Mouse (Mus musculus) thymus, postnatal 36 days (tissue): ENCODE data around the gene Ttll1.

Source experiments
- DNase-seq, 2 experiments: peaks; one replicate each; pipeline ENCODE4 v3.0.0; 2022; ENCODE audit warnings: mixed read lengths in 2 of 2

Ttll1 gene

DNA sequence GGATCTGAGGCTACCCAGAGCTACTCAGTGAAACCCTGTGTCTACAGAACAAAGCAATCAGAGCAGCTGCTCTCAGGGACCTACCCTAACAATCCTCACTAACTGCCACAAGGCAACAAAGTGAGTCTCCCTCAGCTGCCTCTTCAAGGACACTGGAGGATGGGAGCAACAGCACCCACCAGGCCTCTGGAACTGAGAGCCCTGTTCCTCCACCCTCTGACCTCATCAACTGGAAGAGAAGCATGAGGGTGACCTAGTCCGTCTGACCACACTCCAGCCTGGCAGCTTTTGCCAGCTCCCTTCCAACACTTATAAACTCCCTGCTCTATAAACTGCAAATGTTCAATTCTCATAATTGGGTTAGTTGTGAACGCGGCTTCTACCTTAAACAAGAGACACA, 56.8 kb downstream of the Ttll1 start:
- DNase-seq = no peak

DNA sequence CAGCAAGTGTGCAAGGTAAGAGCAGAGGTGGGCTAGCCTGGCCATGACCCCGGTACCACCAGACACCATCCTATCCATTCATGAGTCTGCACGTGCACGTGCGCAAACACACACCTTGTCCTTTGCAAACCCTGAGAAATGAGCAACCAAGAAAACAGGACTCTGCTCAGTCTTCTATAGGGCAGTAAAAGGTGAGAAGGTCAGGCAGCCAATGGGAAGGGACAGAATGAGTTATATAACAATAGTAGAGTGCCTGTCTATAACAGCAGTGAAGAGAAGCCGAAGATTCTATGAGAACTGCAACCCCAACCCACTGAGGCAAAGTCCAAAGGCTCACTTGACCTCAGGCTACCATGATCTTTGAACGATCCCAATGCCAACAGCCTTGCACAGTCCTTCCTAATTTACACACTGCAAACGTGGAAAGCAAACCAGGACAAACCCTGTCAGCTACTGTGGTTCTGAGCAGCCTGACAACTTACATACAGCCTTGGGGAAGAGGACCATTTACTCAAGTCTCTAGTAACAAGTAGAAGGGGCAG, 58.4 kb downstream of the Ttll1 start:
- no peak for DNase-seq

DNA sequence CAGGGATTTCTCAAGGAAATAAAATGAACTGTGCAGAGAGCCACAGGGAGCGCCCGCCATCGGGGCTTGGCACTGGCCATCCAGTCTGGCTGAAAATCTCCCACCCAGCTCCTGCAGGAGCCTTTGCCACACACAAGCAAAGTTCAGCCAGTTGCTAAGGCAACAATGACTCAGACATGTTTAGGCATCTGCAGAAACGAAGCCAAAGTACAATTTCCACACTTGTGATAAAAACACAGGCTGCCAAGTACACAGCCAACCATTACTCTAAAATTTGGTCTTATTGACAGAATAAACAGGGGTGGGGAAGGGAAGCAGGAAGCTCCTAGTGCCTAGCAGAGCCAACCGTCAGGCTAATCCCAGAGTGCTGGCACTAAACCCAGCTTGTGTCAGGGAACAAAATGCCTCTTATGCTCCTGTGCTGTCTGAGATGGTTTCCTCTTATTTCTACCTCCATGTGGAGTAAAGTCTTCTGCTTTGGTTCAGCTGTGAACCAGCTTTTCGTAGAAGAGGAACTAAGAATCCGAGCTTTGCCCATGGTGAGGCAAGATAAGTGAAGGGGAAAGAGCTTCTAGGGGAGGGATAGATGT, 59.0 kb downstream of the Ttll1 start:
- no peak for DNase-seq

DNA sequence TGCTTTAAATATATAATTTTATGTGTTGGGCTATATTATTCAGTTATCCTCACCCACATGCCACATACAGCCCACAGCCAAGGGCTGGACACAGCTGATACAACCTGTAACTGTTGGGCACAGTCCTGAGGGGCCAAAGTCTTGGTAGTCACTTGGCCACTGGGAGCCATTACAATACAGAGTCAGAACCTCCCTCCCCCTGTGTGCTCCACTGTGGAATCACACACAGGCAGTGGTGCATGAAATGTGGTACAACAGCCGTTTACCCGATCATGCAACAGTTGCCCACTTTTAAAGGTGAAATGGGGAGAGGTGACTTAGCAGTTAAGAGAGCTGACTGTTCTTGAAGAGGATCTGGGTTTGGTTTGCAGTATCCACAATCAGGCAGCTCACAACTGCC, 60.7 kb downstream of the Ttll1 start:
- no peak for DNase-seq

DNA sequence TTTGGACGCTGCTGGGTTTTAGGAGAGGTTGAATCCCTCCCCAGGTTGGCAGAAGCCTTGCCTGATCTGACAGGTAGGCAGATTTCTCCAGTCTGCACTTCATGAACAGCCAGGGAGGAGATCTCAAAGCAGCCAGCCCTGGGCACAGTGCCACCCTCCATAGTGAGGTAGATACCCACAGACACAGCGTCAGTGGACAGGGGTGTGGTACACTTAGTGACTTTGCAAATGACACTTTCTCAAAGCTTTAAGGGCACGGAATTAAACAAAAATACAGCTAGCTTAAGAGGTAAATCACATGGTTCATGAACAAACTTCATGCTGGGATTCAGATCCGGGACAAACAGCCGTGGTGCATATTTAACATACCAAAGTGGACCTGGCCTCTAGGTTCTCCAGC, 62.0 kb downstream of the Ttll1 start:
- no peak for DNase-seq

DNA sequence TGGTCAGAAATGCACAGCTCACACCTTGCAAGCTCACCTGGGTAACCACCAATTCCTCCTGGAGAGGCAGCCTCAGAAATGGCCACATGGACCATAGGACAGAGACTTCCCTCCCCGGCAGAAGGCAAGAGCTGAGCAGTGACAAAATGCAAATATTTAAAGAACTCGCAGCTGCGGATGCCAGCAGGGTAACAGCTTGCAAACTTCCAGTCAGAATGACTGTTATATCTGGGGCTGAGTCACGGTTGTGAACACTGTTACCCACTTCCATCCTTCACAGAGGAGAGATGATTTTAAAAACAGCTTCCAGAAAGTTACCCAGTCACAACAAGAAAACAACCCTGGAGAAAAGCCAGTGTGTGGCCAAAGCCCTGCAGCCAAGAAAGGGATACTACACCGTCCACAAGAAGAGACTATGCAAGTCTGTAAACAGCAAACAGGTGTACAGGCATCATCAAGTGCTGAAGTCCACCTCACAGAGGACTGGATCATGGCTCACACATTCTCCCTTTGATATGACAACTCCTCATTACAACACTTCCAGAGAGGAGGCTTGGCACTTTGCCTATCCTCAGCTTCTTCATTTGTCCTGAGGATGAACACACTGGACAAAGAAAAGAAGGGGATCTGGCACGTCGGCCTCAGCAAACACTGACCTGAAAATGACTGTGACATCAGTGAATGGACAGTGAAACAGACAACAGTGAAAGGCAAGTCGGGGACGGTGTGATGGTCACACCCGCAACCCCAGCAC, 62.7 kb downstream of the Ttll1 start:
- DNase-seq = no peak

DNA sequence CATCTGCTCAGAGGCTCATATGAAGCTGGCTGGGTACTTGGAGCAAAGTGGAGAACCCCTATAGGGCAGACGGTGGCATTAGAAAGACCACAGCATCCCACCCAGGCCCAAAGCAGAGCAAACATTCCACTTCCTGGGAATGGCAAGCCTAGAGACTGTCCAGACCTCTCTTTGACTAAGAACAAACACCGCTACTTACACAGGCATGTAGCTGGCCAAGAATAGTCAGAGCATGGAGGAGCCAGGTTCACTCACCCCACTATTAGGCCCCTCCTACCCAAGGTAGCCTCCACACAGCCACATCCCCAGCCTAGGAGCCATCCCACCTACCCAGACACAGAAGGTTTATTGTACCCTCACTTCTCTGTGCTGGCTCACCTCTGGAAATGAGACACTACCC, 64.8 kb downstream of the Ttll1 start:
- DNase-seq = no peak

DNA sequence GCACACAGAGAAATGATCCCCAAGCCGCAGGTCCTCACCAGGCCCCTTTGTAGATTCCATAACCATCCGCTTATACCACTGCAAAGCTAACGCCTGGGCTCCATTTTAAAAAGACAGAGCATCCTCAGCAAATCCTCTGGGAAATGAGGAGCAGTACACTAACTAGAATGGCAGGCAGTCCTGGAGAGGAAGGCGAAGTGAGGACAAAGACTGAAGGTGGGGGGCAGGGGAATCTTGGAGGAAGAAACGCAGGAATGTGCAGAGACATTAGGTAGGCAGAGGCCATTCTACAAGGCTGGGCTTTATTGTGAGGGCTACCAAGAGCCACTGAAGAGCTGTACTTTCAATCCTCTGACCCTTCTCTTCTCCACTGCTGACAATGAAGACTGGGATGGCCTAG, 65.3 kb downstream of the Ttll1 start:
- no peak for DNase-seq

DNA sequence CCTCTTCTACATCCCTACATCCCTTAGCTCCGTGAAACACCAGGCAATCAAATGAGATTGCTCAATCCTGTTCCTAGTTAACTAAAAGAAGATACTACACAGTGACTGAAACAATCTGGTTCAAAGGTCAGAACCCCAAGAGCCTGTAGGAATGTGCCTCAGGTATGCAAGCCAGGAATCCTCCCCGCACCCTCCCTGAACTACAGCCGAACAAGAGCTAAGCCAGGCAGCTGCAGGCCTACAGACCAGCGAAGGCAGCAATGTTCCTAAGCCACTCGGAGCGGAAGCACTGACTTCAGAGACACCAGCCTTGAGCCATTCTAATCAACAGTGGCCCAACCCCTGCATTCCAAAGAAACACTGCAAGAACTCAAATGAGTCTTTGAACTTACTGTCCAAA, 66.3 kb downstream of the Ttll1 start:
- DNase-seq = no peak

DNA sequence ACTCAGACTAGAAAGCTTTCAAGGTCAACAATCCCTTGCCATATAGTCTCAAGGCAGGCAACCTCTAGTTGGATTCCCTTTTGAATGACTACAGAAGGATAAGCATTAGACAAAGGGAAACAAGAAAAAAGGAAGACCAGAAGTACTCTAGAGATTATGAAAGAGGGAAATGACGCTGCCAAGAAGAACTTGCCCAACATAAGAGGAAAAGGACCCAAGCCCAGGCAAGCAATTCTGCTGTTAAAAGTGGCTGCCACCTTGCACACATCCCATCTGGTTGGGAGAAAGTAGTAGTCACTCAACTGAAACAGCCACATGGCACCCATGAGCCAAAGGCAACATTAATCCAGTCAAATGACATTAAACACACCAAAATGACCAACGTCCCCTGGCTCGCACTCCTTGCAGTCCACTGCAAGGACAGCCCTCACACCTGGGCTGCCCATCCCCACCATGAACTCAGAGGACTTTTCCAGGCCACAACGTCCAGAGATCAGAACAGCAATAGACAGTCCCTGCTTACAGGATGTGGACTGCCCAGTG, 68.1 kb downstream of the Ttll1 start:
- no peak for DNase-seq

DNA sequence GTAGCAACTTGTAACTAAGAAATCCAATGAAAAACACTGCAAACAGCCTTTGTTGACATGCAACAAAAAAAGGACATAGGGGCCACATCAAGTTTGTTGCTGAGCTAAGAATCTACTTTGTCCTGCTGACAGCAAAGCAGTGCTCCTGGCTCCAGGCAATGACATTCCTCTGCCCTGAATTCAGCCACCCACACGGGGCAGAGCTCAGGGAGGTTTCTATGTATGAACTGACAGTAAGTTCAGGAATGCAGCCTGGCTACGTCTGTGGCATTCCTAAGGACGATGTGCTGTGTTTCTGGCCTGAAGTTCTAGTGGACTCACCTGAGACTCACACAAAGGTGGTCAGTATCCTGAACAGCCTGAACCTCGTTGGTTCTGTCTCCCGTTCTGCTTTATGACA, 70.0 kb downstream of the Ttll1 start:
- DNase-seq = no peak

DNA sequence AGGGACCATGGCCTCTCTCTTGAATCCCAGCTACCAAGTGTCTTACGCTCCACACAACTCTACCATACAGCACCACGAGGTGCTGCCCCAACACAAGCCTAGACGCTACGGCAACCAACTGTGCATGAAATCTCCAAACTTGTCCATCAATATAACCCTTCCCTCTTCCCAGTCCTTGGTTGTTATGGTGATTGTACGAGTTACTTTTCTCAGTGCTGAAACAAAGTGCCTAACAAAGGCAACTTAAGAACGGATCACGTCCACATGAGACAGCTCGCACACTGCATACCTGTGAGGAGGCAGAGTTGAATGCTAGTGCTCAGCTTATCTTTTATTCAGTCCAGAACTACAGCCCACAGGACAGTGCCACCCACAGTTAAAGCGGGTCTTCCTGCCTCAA, 74.2 kb downstream of the Ttll1 start:
- DNase-seq = no peak

DNA sequence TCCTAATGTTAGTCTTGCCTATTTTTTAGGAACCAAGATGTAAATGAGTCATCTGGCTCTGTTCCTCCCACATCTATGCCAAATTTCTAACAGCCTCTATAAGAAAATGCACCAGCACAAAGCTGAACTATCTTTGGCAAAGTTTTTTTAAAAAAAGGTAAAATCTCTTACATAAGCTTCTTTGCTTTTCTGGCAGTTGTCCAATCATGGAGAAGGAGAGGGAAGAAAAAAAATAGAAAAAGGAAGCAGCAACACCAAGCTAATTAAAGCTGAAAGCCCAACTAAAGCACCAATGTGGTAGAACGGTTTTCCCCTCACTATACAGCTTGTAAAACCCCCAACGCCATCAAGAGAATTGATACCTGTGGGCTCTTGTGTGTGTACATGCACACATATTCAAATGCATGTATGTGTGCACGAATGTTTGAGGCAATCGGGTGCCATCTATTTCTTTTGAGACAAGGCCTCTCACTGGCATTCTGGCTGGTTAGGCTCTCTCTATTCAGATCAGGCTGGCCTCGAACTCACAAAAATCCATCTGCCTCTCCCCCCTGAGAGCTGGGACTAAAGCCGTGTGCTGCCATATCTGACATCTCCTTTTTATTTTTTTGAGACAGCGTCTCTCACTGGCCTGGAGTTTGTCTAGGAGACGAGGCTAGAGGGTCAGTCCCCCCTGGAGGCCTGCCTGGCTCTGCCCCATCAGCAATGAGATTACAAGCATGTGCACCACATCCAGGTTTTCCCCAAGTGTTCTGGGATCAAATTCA, 75.2 kb downstream of the Ttll1 start:
- DNase-seq = no peak

DNA sequence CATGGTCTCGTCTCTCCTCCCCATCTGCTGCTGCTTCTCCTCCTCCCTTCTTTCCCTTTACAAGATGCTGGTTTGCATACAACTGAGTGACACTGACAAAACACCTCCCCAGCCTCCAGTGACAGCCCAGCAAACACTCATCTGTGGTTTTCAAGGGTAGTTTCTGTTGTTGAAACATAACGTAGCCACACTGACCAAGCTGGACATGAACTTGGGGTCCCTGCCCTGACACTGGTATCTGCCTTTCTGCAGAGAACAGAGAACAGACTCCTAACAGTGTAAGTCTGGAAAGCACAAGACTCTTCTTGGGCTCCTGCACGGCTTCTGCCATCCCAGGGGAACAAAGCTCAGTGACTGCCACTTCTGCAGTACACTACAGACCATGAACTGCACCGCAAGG, 76.0 kb downstream of the Ttll1 start:
- no peak for DNase-seq
